Mouse (Mus musculus): Measurements from ENCODE around the gene Il2rg. TPM values are rescaled to one million over a fixed set of nuclear protein-coding genes. Genes with fewer than 3 reads are reported as not detected.

Il2rg gene
- polyA plus RNA-seq, 1 experiment from 2014 or later: 8.8 TPM

DNA sequence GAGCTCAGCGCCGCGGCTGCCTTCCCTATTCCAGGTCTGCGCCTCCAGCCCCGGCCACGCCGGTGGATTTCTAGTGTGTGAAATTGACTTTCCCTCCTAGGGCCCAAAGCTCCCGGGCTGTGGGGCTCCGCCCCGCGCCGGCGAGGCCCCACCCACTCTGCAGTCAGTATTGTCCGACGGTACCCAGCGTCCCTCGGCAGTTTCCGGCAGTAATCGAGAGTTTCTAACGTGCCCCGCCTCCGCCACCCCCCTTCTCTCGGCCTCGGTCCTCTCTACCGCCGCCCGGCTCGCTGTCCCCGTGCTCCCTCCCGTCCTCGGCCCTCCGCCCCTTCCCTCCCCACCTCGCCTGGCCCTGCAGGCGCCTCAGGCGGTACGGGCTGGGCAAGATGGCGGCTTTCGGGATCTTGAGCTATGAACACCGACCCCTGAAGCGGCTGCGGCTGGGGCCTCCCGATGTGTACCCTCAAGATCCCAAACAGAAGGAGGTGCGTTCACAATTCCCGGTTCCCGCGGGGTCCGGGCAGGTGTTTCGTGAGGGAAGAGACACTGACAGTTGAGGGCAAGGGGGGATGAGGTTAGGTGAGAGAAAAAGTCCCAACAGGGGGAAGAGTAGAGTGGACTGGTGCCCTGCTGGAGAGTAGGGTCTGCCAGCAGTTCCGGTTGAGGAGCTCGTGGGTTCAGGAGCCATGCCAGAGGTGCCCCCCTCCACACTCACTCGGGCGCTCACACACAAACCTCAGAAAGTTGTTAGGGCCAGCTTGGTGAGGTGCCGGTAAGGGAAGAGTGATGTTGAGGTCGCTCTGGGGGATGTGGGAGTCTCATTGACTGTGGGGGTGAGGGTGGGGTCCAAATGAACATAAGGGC is 6.1 kb upstream of the Il2rg start, which contains the start of gene Med12:
TSS of gene Med12 (plus strand) at position 156 of the 864 bp plus-strand sequence.
- peak; percentile 98 for ATAC-seq (ENCODE audit: insufficient number of reproducible peaks, insufficient read depth, low FRiP score, low read depth)
- WGBS: 16% methylated on average over 53 of the region's 54 CpGs
- H3K27me3 ChIP-seq (ENCODE audit: control insufficient read depth, insufficient read depth, low read length): no peaks in the 10 kb centered on the region
- peak within 1 kb of the TSS; percentile 42 for H3K4me2 ChIP-seq (replicated peaks; ENCODE audit: low read depth, low read length)
- H3K9me3 ChIP-seq (ENCODE audit: control insufficient read depth, low read depth, low read length): no peaks in the 10 kb centered on the region
- H3K36me3 ChIP-seq (ENCODE audit: control insufficient read depth, insufficient read depth, low read length): peaks cover 6% of the 10 kb centered on the region; the same call in 1 of the 2 replicates
- peak within 1 kb of the TSS; percentile 63; the same call in 1 of the 2 replicates for H3K27ac ChIP-seq (ENCODE audit: low read length)
- H3K4me3 ChIP-seq (ENCODE audit: low read depth, low read length): peak within 1 kb of the TSS; percentile 52
- no peaks in the 10 kb centered on the region for H3K4me1 ChIP-seq (ENCODE audit: control insufficient read depth, insufficient read depth, low read length)
- peak within 1 kb of the TSS; percentile 52 for H3K9ac ChIP-seq (replicated peaks; ENCODE audit: low read depth, low read length)

GRCm38 (mm10) chrX:101273410-101273809 is 5.4 kb upstream of the Il2rg start:
- Histone ChIP-seq H3K36me3 (ENCODE audit: control insufficient read depth, insufficient read depth, low read length) (peaks cover 2% of the 10 kb centered on the region; the same call in 1 of the 2 replicates), H3K27me3 (ENCODE audit: control insufficient read depth, insufficient read depth, low read length) (no peaks in the 10 kb centered on the region), H3K9ac (replicated peaks; ENCODE audit: low read depth, low read length) (0 out of 2 replicates have a peak overlapping the region, but pooled peaks have one; percentile 2), H3K4me2 (replicated peaks; ENCODE audit: low read depth, low read length) (peak overlapping the region; percentile 35), H3K4me3 (ENCODE audit: low read depth, low read length) (peak overlapping the region; percentile 52), H3K4me1 (ENCODE audit: control insufficient read depth, insufficient read depth, low read length) (no peaks in the 10 kb centered on the region), H3K9me3 (ENCODE audit: control insufficient read depth, low read depth, low read length) (no peaks in the 10 kb centered on the region), H3K27ac (ENCODE audit: low read length) (0 out of 2 replicates have a peak overlapping the region, but pooled peaks have one; percentile 33)
- ATAC-seq (ENCODE audit: insufficient number of reproducible peaks, insufficient read depth, low FRiP score, low read depth): no peak
- 24% methylated on average over 6 of the region's 6 CpGs for WGBS

DNA sequence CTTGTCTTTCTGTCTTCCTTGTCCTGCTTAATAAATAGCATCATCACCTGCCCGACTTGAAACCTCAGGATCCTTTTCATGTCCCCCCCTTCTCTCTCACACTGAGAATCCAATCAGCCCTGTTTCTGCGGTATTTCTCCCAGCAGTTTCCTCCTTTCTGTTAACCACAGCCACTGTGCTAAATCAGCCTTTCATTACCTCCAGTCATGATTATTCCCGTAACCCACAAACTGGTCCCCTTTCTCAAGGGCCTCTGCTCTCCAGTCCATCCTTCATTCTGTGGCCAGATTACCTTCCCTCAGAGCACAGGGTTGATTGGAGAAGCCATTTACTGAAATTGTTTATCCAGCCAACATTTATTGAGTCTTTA is 685 bp upstream of the Il2rg start, which contains the start of gene Gm20489:
TSS of gene Gm20489 (minus strand) at position 269 of the 370 bp plus-strand sequence.
- Histone ChIP-seq H3K4me1 (ENCODE audit: control insufficient read depth, insufficient read depth, low read length) (no peaks in the 10 kb centered on the region), H3K4me3 (ENCODE audit: low read depth, low read length) (no peak within 1 kb of the TSS), H3K27ac (ENCODE audit: low read length) (no peak within 1 kb of the TSS), H3K36me3 (ENCODE audit: control insufficient read depth, insufficient read depth, low read length) (no peaks in the 10 kb centered on the region), H3K9ac (replicated peaks; ENCODE audit: low read depth, low read length) (no peak within 1 kb of the TSS), H3K9me3 (ENCODE audit: control insufficient read depth, low read depth, low read length) (no peaks in the 10 kb centered on the region), H3K27me3 (ENCODE audit: control insufficient read depth, insufficient read depth, low read length) (no peaks in the 10 kb centered on the region), H3K4me2 (replicated peaks; ENCODE audit: low read depth, low read length) (no peak within 1 kb of the TSS)
- no peak for ATAC-seq (ENCODE audit: insufficient number of reproducible peaks, insufficient read depth, low FRiP score, low read depth)
- 50% methylated on average over 3 of the region's 3 CpGs for WGBS

GRCm38 (mm10) chrX:101266631-101267030 is 1.4 kb downstream of the Il2rg start:
- Histone ChIP-seq H3K27ac (ENCODE audit: low read length) (no peak overlapping the region), H3K4me2 (replicated peaks; ENCODE audit: low read depth, low read length) (no peak overlapping the region), H3K36me3 (ENCODE audit: control insufficient read depth, insufficient read depth, low read length) (no peaks in the 10 kb centered on the region), H3K9ac (replicated peaks; ENCODE audit: low read depth, low read length) (no peak overlapping the region), H3K4me3 (ENCODE audit: low read depth, low read length) (no peak overlapping the region), H3K9me3 (ENCODE audit: control insufficient read depth, low read depth, low read length) (no peaks in the 10 kb centered on the region), H3K27me3 (ENCODE audit: control insufficient read depth, insufficient read depth, low read length) (no peaks in the 10 kb centered on the region), H3K4me1 (ENCODE audit: control insufficient read depth, insufficient read depth, low read length) (no peaks in the 10 kb centered on the region)
- 94% methylated on average over 6 of the region's 6 CpGs for WGBS
- ATAC-seq (ENCODE audit: insufficient number of reproducible peaks, insufficient read depth, low FRiP score, low read depth): no peak

- H3K4me1 ChIP-seq (ENCODE audit: control insufficient read depth, insufficient read depth, low read length): no peaks in the 10 kb centered on the region
- no peak within 1 kb of the TSS for H3K9ac ChIP-seq (replicated peaks; ENCODE audit: low read depth, low read length)
- H3K36me3 ChIP-seq (ENCODE audit: control insufficient read depth, insufficient read depth, low read length): no peaks in the 10 kb centered on the region
- no peaks in the 10 kb centered on the region for H3K9me3 ChIP-seq (ENCODE audit: control insufficient read depth, low read depth, low read length)
- 65% methylated on average over 1 of the region's 1 CpGs for WGBS
- H3K27me3 ChIP-seq (ENCODE audit: control insufficient read depth, insufficient read depth, low read length): no peaks in the 10 kb centered on the region
- ATAC-seq (ENCODE audit: insufficient number of reproducible peaks, insufficient read depth, low FRiP score, low read depth): no peak
- no peak within 1 kb of the TSS for H3K27ac ChIP-seq (ENCODE audit: low read length)
- H3K4me2 ChIP-seq (replicated peaks; ENCODE audit: low read depth, low read length): no peak within 1 kb of the TSS
- H3K4me3 ChIP-seq (ENCODE audit: low read depth, low read length): no peak within 1 kb of the TSS
Observed at GRCm38 (mm10) chrX:101263892-101264291, 4.2 kb downstream of the Il2rg start, which contains the start of gene Gm614. Gene Gm614 (minus strand): TSS chrX:101263992.

DNA sequence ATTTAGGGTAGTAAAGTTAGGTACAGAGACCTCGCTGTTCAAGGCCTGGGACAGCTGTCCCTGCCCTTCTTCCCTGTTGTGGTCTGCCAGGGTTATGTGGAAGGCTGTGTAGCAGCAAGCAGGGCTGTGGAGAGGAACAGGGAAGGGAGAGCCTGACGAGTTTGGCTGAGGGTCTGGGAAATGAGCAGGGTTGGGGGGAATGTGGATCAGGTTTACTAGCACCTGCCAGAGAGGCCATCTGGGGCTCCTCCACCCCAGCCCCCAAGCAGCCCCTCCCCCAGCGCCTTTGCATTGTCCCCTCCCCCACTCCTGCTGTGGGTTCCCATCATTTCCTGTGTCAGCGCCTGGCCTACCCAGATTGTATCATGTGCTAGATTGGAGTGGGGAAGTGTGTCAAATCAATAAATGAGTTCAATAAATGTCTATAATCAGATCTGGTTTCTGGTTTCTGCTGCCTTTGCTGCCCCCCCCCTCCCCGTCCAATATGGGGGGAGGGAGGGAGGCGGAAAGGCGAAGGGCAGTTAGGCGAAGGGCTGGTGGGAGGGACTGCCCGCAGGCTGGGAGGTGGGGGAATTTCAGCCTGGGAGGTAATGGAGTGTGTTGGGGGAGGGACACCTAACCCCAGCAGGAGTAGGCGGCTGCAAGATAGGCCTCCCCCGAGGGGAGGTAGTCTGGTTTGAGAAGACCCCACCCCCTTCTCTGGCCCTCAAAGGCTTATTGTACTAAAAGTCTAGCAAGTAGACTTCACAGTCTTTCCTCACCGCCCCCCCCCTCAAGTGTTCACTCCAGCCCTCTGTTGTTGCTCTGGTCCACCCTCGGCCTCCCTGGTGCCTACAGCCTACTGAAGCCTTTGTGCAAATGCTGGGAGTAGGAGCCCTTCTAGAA is 7.4 kb downstream of the Il2rg start:
- Histone ChIP-seq H3K9me3 (ENCODE audit: control insufficient read depth, low read depth, low read length) (no peaks in the 10 kb centered on the region), H3K27me3 (ENCODE audit: control insufficient read depth, insufficient read depth, low read length) (no peaks in the 10 kb centered on the region), H3K36me3 (ENCODE audit: control insufficient read depth, insufficient read depth, low read length) (no peaks in the 10 kb centered on the region), H3K27ac (ENCODE audit: low read length) (peak overlapping the region; percentile 67), H3K4me2 (replicated peaks; ENCODE audit: low read depth, low read length) (no peak overlapping the region), H3K4me1 (ENCODE audit: control insufficient read depth, insufficient read depth, low read length) (0 out of 2 replicates have a peak, but pooled peaks cover 5% of the 10 kb centered on the region), H3K9ac (replicated peaks; ENCODE audit: low read depth, low read length) (no peak overlapping the region), H3K4me3 (ENCODE audit: low read depth, low read length) (no peak overlapping the region)
- peak; percentile 85 for ATAC-seq (ENCODE audit: insufficient number of reproducible peaks, insufficient read depth, low FRiP score, low read depth)
- WGBS: 32% methylated on average over 13 of the region's 13 CpGs

DNA sequence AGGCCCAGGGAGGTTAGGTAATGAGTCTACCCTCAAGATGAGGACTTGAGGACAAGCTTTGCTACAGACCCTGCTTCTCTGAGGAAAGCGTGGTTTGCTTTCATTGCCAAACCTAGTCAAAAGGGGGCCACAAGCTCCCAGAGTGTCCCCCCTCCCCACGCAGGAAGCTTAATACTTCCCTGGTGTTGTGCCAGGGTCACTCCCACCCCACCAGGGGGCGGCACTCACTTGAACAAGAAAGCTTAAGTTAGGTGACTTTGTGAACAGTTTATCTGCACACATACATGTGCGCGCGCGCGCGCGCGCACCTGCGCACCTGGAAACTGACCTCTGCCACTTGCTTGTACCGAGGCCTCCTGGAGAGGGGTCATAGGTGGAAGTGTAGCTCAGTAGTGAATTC is 11.5 kb downstream of the Il2rg start:
- H3K27me3 ChIP-seq (ENCODE audit: control insufficient read depth, insufficient read depth, low read length): no peaks in the 10 kb centered on the region
- no peak overlapping the region for H3K4me2 ChIP-seq (replicated peaks; ENCODE audit: low read depth, low read length)
- H3K4me3 ChIP-seq (ENCODE audit: low read depth, low read length): no peak overlapping the region
- H3K36me3 ChIP-seq (ENCODE audit: control insufficient read depth, insufficient read depth, low read length): no peaks in the 10 kb centered on the region
- H3K4me1 ChIP-seq (ENCODE audit: control insufficient read depth, insufficient read depth, low read length): 0 out of 2 replicates have a peak, but pooled peaks cover 5% of the 10 kb centered on the region
- WGBS: 78% methylated on average over 13 of the region's 13 CpGs
- H3K9ac ChIP-seq (replicated peaks; ENCODE audit: low read depth, low read length): no peak overlapping the region
- ATAC-seq (ENCODE audit: insufficient number of reproducible peaks, insufficient read depth, low FRiP score, low read depth): no peak
- H3K27ac ChIP-seq (ENCODE audit: low read length): no peak overlapping the region
- H3K9me3 ChIP-seq (ENCODE audit: control insufficient read depth, low read depth, low read length): no peaks in the 10 kb centered on the region; the same call in 1 of the 2 replicates

GRCm38 (mm10) chrX:101254740-101255139 is 13.3 kb downstream of the Il2rg start:
- H3K4me3 ChIP-seq (ENCODE audit: low read depth, low read length): peak overlapping the region; percentile 45
- 22% methylated on average over 26 of the region's 26 CpGs for WGBS
- peak; percentile 12; the same call in 1 of the 2 replicates for ATAC-seq (ENCODE audit: insufficient number of reproducible peaks, insufficient read depth, low FRiP score, low read depth)

More at GRCm38 (mm10) chrX:101254740-101255139, 13.3 kb downstream of the Il2rg start:
- peak overlapping the region; percentile 52; the same call in 1 of the 2 replicates for H3K27ac ChIP-seq (ENCODE audit: low read length)
- no peaks in the 10 kb centered on the region; the same call in 1 of the 2 replicates for H3K9me3 ChIP-seq (ENCODE audit: control insufficient read depth, low read depth, low read length)
- H3K9ac ChIP-seq (replicated peaks; ENCODE audit: low read depth, low read length): peak overlapping the region; percentile 46
- H3K4me1 ChIP-seq (ENCODE audit: control insufficient read depth, insufficient read depth, low read length): 0 out of 2 replicates have a peak, but pooled peaks cover 5% of the 10 kb centered on the region
- peak overlapping the region; percentile 54 for H3K4me2 ChIP-seq (replicated peaks; ENCODE audit: low read depth, low read length)
- no peaks in the 10 kb centered on the region for H3K27me3 ChIP-seq (ENCODE audit: control insufficient read depth, insufficient read depth, low read length)
- no peaks in the 10 kb centered on the region for H3K36me3 ChIP-seq (ENCODE audit: control insufficient read depth, insufficient read depth, low read length)
